Mouse (Mus musculus) hematopoietic multipotent progenitor cell, adult 10-12 weeks (in vitro differentiated cells): Measurements from ENCODE around the gene 2310011J03Rik. TPM values are rescaled to one million over a fixed set of nuclear protein-coding genes. Genes with fewer than 3 reads are reported as not detected.

ENCODE experiments used
- polyA plus RNA-seq: library from polyadenylated mRNA; stranded (reverse); fragments of >175 nt; gene quantifications from 2 replicates; pipeline ENCODE4 v1.2.3, GENCODE M21; 2012; ENCODE audit warnings: low replicate concordance

Gene 2310011J03Rik
- 60.0 and 110 TPM in 2 replicates for polyA plus RNA-seq

GRCm38 (mm10) chr10:80320340-80320760 is at the start of gene 2310011J03Rik:
TSS of gene 2310011J03Rik (minus strand) at chr10:80320537.

GRCm38 (mm10) chr10:80356001-80356682 is 35.8 kb upstream of the 2310011J03Rik start, which contains the start of gene Plk5:
TSS of gene Plk5 (plus strand) at chr10:80356459.

GRCm38 (mm10) chr10:80348244-80348781 is 28.0 kb upstream of the 2310011J03Rik start, which contains the start of gene Adamtsl5:
TSS of gene Adamtsl5 (minus strand) at chr10:80348412.

GRCm38 (mm10) chr10:80329273-80330081 is 9.1 kb upstream of the 2310011J03Rik start, which contains the start of the genes Pcsk4 and Reep6:
TSS of gene Pcsk4 (minus strand) at chr10:80329498.
TSS of gene Reep6 (plus strand) at chr10:80329953.

GRCm38 (mm10) chr10:80295618-80296425 is 24.5 kb downstream of the 2310011J03Rik start, which contains the start of gene Apc2:
TSS of gene Apc2 (plus strand) at chr10:80295977.

GRCm38 (mm10) chr10:80292251-80293146 is 27.8 kb downstream of the 2310011J03Rik start, which contains the start of gene Rps15:
TSS of gene Rps15 (plus strand) at chr10:80292453.

Other genes with a start within 250 kb of the 2310011J03Rik start
- 99.1 and 152 TPM in 2 replicates for gene Sbno2, start 215.0 kb downstream of the 2310011J03Rik start, polyA plus RNA-seq
- gene Stk11, start 204.7 kb downstream of the 2310011J03Rik start, polyA plus RNA-seq = 99.1 and 132 TPM in 2 replicates
- gene Atp5d, start 181.9 kb downstream of the 2310011J03Rik start, polyA plus RNA-seq = 650 and 864 TPM in 2 replicates
- gene Cbarp, start 179.7 kb downstream of the 2310011J03Rik start, polyA plus RNA-seq = 25.3 and 46.2 TPM in 2 replicates
- gene Midn, start 172.3 kb downstream of the 2310011J03Rik start, polyA plus RNA-seq = 365 and 523 TPM in 2 replicates
- 157 and 188 TPM in 2 replicates for gene Cirbp, start 154.6 kb downstream of the 2310011J03Rik start, polyA plus RNA-seq
- gene 1600002K03Rik, start 147.6 kb downstream of the 2310011J03Rik start, polyA plus RNA-seq = 6.8 and 15.3 TPM in 2 replicates
- gene Efna2, start 141.1 kb downstream of the 2310011J03Rik start, polyA plus RNA-seq = 1.4 and 2.8 TPM in 2 replicates
- 36.6 and 116 TPM in 2 replicates for gene Mum1, start 94.1 kb downstream of the 2310011J03Rik start, polyA plus RNA-seq
- gene Ndufs7, start 71.4 kb downstream of the 2310011J03Rik start, polyA plus RNA-seq = 141 and 175 TPM in 2 replicates
- gene Gamt, start 59.5 kb downstream of the 2310011J03Rik start, polyA plus RNA-seq = 1.6 and 3.6 TPM in 2 replicates
- 294 and 420 TPM in 2 replicates for gene Dazap1, start 59.1 kb downstream of the 2310011J03Rik start, polyA plus RNA-seq
- 1,574 and 8,825 TPM in 2 replicates for gene Rps15, start 28.1 kb downstream of the 2310011J03Rik start, polyA plus RNA-seq
- 0.78 and 1.1 TPM in 2 replicates for gene Apc2, start 24.6 kb downstream of the 2310011J03Rik start, polyA plus RNA-seq
- gene Pcsk4, start 9.0 kb upstream of the 2310011J03Rik start, polyA plus RNA-seq = 8.5 and 14.2 TPM in 2 replicates
- 4.6 and 5.4 TPM in 2 replicates for gene Reep6, start 9.4 kb upstream of the 2310011J03Rik start, polyA plus RNA-seq
- 0.74 and 1.1 TPM in 2 replicates for gene Adamtsl5, start 27.9 kb upstream of the 2310011J03Rik start, polyA plus RNA-seq
- gene Plk5, start 35.9 kb upstream of the 2310011J03Rik start, polyA plus RNA-seq = not detected in 2 replicates
- 21.9 and 48.1 TPM in 2 replicates for gene Mex3d, start 67.1 kb upstream of the 2310011J03Rik start, polyA plus RNA-seq
- 141 and 180 TPM in 2 replicates for gene Mbd3, start 79.0 kb upstream of the 2310011J03Rik start, polyA plus RNA-seq
- 422 and 621 TPM in 2 replicates for gene Uqcr11, start 86.3 kb upstream of the 2310011J03Rik start, polyA plus RNA-seq
- gene Tcf3, start 113.1 kb upstream of the 2310011J03Rik start, polyA plus RNA-seq = 498 and 875 TPM in 2 replicates
- not detected in 2 replicates for gene Onecut3, start 174.3 kb upstream of the 2310011J03Rik start, polyA plus RNA-seq
- gene Atp8b3, start 218.6 kb upstream of the 2310011J03Rik start, polyA plus RNA-seq = not detected in 2 replicates
- 152 and 358 TPM in 2 replicates for gene Rexo1, start 241.0 kb upstream of the 2310011J03Rik start, polyA plus RNA-seq